Mouse (Mus musculus) C2C12 (cell line): Measurements from ENCODE around the gene Scgb1c1. TPM values are rescaled to one million over a fixed set of nuclear protein-coding genes. Genes with fewer than 3 reads are reported as not detected.

Experiments
- H3K27me3 ChIP-seq: one replicate; pipeline ENCODE4 v1.6.1; 2011; ENCODE audit not compliant: control insufficient read depth, insufficient read depth, insufficient read length
- H3K36me3 ChIP-seq: one replicate; pipeline ENCODE4 v1.6.1; 2011; ENCODE audit not compliant: control insufficient read depth, insufficient read depth
- H3K4me3 ChIP-seq: one replicate; pipeline ENCODE4 v1.5.1; 2011; ENCODE audit warnings: mild to moderate bottlenecking, control low read depth; ENCODE audit not compliant: poor library complexity, insufficient read depth, severe bottlenecking
- H3K79me2 ChIP-seq: one replicate; pipeline ENCODE4 v1.6.1; 2011; ENCODE audit not compliant: control insufficient read depth, insufficient read depth
- H3K79me3 ChIP-seq: one replicate; pipeline ENCODE4 v1.6.1; 2011; ENCODE audit warnings: low read depth, control low read depth
- H3ac ChIP-seq: one replicate; pipeline ENCODE3; 2011; ENCODE audit warnings: low read depth; ENCODE audit not compliant: control insufficient read depth, insufficient read length
- CEBPB ChIP-seq: IDR thresholded peaks from one replicate; pipeline ENCODE4 v1.6.1; 2011; ENCODE audit warnings: low read depth, mild to moderate bottlenecking, control low read depth, moderate library complexity
- CTCF ChIP-seq: IDR thresholded peaks from one replicate; pipeline ENCODE4 v1.5.1; 2011; ENCODE audit not compliant: control insufficient read depth, insufficient read depth, insufficient read length
- FOSL1 ChIP-seq: IDR thresholded peaks from one replicate; pipeline ENCODE4 v1.8.0; 2011; ENCODE audit warnings: mild to moderate bottlenecking, low read length; ENCODE audit not compliant: poor library complexity, insufficient read depth, severe bottlenecking
- MAX ChIP-seq: IDR thresholded peaks from one replicate; pipeline ENCODE4 v1.6.1; 2011; ENCODE audit warnings: mild to moderate bottlenecking, control low read depth
- MYOD1 ChIP-seq: IDR thresholded peaks from one replicate; pipeline ENCODE4 v1.6.1; 2011; ENCODE audit warnings: low read depth; ENCODE audit not compliant: control insufficient read depth, insufficient read length
- MYOG ChIP-seq: IDR thresholded peaks from one replicate; pipeline ENCODE4 v1.6.1; 2011; ENCODE audit not compliant: control insufficient read depth, insufficient read length; ENCODE audit errors: extremely low read depth
- USF1 ChIP-seq: IDR thresholded peaks from one replicate; pipeline ENCODE4 v1.6.1; 2011; ENCODE audit warnings: low read depth, mild to moderate bottlenecking, control low read depth, moderate library complexity
- long read RNA-seq, 2 experiments: library from polyadenylated mRNA; unstranded; transcript quantifications; one replicate each; pipeline ENCODE4 v2.0.0; 2019 to 2020
- polyA plus RNA-seq: library from polyadenylated mRNA; unstranded; fragments of >200 nt; fragmentation: generic; extraction: Trizol; gene quantifications from one replicate; pipeline ENCODE4 v1.2.1, GENCODE M21; 2012; ENCODE audit warnings: missing spikeins

Gene Scgb1c1
- polyA plus RNA-seq, result not detected
- long read RNA-seq, experiment 1, result 0 reads
- long read RNA-seq, experiment 2, result 0 reads

DNA sequence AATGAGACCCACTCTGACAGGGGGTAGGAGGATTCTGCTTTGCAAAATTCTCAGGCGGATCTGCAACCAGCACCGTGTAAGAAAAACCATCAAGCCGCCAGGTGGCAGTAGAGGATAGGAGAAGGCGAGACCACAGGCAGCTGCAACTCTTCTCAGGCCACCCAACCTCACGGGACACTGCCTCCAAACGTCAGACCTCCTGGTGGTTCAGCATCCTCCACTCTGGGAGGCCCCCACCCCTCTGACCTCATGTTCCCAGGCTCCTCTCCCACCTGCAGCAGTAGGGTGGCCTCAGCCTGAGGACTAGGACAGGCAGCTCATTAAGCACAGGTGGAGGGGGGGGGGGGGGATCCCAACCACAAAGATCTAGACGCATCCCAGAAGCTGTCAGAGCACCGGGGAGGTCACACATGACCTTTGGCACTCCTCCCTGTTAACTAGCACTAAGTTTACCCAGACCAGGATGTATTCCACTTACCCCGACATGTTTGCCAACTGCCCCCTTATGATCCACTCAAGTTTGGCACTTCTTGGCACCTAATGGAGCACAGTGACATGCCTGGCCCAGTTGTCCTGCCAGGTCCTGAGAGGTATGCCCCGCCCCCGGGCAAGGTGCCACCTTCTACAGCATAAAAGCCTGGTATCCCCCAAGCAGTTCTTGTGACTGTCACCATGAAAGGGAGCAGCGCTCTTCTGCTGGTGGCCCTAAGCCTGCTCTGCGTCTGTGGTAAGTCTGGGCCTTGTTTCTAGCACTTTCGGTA, at the start of gene Scgb1c1:
Gene Scgb1c1 (plus strand): TSS at position 643 of the 761 bp plus-strand sequence.
- H3ac ChIP-seq, result no peak within 1 kb of the TSS
- H3K79me2 ChIP-seq, result no peaks in the 10 kb centered on the region
- H3K36me3 ChIP-seq, result no peaks in the 10 kb centered on the region
- H3K4me3 ChIP-seq, result no peak within 1 kb of the TSS
- peaks cover 12% of the 10 kb centered on the region for H3K27me3 ChIP-seq
- TF ChIP-seq CTCF (peak; percentile 87), MYOD1 (peak; percentile 13), MYOG (no peak), USF1 (no peak)
- H3K79me3 ChIP-seq, result no peaks in the 10 kb centered on the region

DNA sequence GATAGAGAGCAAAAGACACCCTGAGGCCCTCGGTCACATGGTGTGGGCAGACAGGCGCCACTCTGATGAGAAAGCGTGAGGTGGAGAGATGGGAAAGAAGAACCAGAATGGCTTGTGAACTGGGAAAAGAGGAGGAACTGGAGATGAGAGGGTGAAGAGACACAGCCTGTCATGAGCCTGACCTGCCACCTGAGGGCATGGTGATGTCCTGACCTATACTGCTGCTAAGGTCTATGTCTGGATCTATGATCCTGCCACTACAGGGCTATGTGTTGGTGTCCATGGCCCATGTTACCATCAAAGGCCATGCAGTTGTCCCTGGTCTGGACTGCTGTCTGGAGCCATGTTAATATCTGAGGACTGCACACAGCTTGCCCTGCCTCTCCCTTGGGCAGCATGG, 47.7 kb upstream of the Scgb1c1 start:
- H3K79me3 ChIP-seq, result no peaks in the 10 kb centered on the region
- TF ChIP-seq MAX, result no peak
- TF ChIP-seq MYOD1, result no peak
- TF ChIP-seq MYOG, result no peak
- no peak for TF ChIP-seq FOSL1
- no peak for TF ChIP-seq USF1
- no peak for TF ChIP-seq CEBPB
- H3K27me3 ChIP-seq, result peaks cover 26% of the 10 kb centered on the region
- no peaks in the 10 kb centered on the region for H3K79me2 ChIP-seq
- H3K4me3 ChIP-seq, result no peak overlapping the region
- H3K36me3 ChIP-seq, result no peaks in the 10 kb centered on the region
- H3ac ChIP-seq, result no peak overlapping the region

DNA sequence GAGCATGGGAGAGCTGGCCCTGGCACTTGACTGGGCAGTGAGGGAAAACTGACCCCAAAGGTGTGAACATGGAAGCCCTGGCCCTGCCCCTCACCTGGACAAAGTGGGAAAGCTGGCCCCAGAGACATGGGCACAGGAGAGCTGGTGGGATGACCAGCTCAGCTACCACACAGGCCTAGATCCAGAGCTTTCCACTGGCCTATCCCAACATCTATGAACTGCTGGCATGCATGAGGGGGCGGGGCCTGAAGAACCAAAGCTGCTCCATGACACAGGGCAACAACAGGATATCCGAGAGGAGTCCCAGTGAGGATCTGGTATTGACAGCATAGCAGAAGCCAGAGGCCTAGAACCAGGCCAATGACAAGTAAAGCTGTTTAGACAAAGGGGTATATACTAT, 47.1 kb upstream of the Scgb1c1 start:
- no peaks in the 10 kb centered on the region for H3K36me3 ChIP-seq
- H3K4me3 ChIP-seq, result no peak overlapping the region
- H3K79me3 ChIP-seq, result no peaks in the 10 kb centered on the region
- H3K27me3 ChIP-seq, result peaks cover 21% of the 10 kb centered on the region
- TF ChIP-seq CTCF (no peak), CEBPB (no peak), USF1 (no peak), MYOD1 (no peak)
- H3K79me2 ChIP-seq, result no peaks in the 10 kb centered on the region
- no peak overlapping the region for H3ac ChIP-seq

DNA sequence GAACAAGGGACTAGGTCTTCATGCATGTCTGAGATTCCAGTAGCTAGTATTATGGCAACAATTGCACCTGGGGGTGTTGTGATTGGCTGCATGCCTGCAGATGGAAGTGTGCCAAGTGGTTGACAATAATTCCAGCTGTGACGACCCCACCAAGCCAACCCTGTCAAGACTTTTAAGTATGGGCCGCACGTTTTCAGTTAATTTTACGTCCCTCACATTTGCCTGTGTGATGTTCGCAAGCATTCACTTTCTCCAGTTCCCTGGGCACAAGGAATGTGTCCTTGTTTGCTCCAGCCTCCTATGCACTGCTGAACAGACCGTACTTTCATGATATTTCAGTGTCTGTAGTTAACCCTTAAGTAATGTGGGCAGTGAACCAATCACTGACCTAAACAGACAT, 42.7 kb upstream of the Scgb1c1 start:
- TF ChIP-seq MYOD1, result no peak
- TF ChIP-seq USF1, result no peak
- TF ChIP-seq MYOG, result no peak
- no peak for TF ChIP-seq CTCF
- no peak for TF ChIP-seq FOSL1
- TF ChIP-seq CEBPB, result no peak
- TF ChIP-seq MAX, result no peak
- H3K4me3 ChIP-seq, result no peak overlapping the region
- no peak overlapping the region for H3ac ChIP-seq
- no peaks in the 10 kb centered on the region for H3K79me2 ChIP-seq
- no peaks in the 10 kb centered on the region for H3K36me3 ChIP-seq
- no peaks in the 10 kb centered on the region for H3K79me3 ChIP-seq
- peaks cover 16% of the 10 kb centered on the region for H3K27me3 ChIP-seq

DNA sequence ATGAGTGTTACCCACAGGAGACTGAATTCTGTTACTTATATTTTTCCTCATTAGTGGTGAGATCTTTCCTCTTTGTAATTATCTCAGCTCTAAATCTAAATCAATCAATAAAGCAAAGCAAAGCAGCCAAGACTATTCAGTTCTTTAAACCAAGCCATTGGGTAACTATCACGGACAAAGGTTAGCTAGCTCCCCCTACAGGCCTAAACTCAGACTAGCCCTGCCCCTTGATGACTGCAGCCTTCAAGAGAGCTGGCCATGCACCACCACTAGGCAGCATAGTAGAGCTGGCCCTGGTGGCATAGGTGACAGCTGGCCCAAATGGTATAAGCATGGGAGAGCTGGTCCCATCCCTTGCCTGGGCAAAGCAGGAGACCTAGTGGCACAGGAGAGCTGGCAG, 39.6 kb upstream of the Scgb1c1 start:
- H3K79me2 ChIP-seq, result no peaks in the 10 kb centered on the region
- no peak overlapping the region for H3ac ChIP-seq
- H3K36me3 ChIP-seq, result no peaks in the 10 kb centered on the region
- no peak overlapping the region for H3K4me3 ChIP-seq
- H3K79me3 ChIP-seq, result no peaks in the 10 kb centered on the region
- TF ChIP-seq FOSL1 (no peak), CTCF (no peak), CEBPB (no peak), MAX (no peak), MYOG (no peak), USF1 (no peak), MYOD1 (no peak)
- peaks cover under 1% of the 10 kb centered on the region for H3K27me3 ChIP-seq

- no peak for TF ChIP-seq CEBPB
- no peak for TF ChIP-seq FOSL1
- no peak for TF ChIP-seq CTCF
- no peak for TF ChIP-seq MYOG
- no peak for TF ChIP-seq USF1
- no peak for TF ChIP-seq MYOD1
- Histone ChIP-seq H3K27me3 (no peaks in the 10 kb centered on the region), H3K79me2 (no peaks in the 10 kb centered on the region), H3K4me3 (no peak overlapping the region), H3K79me3 (no peaks in the 10 kb centered on the region), H3ac (no peak overlapping the region), H3K36me3 (no peaks in the 10 kb centered on the region)
These were observed 34.9 kb upstream of the Scgb1c1 start for GRCm38 (mm10) chr7:140810496-140810895.
